Mouse (Mus musculus) kidney, embryonic 14.5 days (tissue): ENCODE measurements around the gene Hsd17b2. TPM values are rescaled to one million over a fixed set of nuclear protein-coding genes. Genes with fewer than 3 reads are reported as not detected.

Source experiments
- ATAC-seq: fragments of 200-750 bp; cut with Nextera tagmentation; 2 replicates; pipeline ENCODE4 v1.8.0; 2017; ENCODE audit warnings: moderate number of reproducible peaks, mild to moderate bottlenecking, moderate TSS enrichment, moderate library complexity; ENCODE audit not compliant: low FRiP score, low TSS enrichment
- H3K27ac ChIP-seq: fragments of 300-500 bp; sonication (generic); 2 replicates; pipeline ENCODE4 v1.5.1; 2014; ENCODE audit warnings: low read depth, mild to moderate bottlenecking, low read length, moderate library complexity, mixed read lengths
- H3K27me3 ChIP-seq: fragments of 300-500 bp; sonication (generic); 2 replicates; pipeline ENCODE4 v1.6.1; 2014; ENCODE audit warnings: mild to moderate bottlenecking, low read length; ENCODE audit not compliant: control insufficient read depth, insufficient read depth
- H3K36me3 ChIP-seq: fragments of 300-500 bp; sonication (generic); 2 replicates; pipeline ENCODE4 v1.6.1; 2014; ENCODE audit warnings: low read length, mixed read lengths; ENCODE audit not compliant: control insufficient read depth, insufficient read depth
- H3K4me1 ChIP-seq: fragments of 300-500 bp; sonication (generic); 2 replicates; pipeline ENCODE4 v1.6.1; 2014; ENCODE audit warnings: low read length, mixed read lengths; ENCODE audit not compliant: control insufficient read depth, insufficient read depth
- H3K4me2 ChIP-seq: fragments of 300-500 bp; sonication (generic); replicated peaks from 2 replicates; pipeline ENCODE4 v1.6.1; 2014; ENCODE audit warnings: low read depth, mild to moderate bottlenecking, low read length
- H3K4me3 ChIP-seq: fragments of 300-500 bp; sonication (generic); 2 replicates; pipeline ENCODE4 v1.5.1; 2014; ENCODE audit warnings: mild to moderate bottlenecking, low read length
- H3K9ac ChIP-seq: fragments of 300-500 bp; sonication (generic); 2 replicates; pipeline ENCODE4 v1.6.1; 2014; ENCODE audit warnings: low read depth, mild to moderate bottlenecking, low read length, moderate library complexity
- H3K9me3 ChIP-seq: fragments of 300-500 bp; sonication (generic); 2 replicates; pipeline ENCODE4 v1.6.1; 2016; ENCODE audit warnings: low read length; ENCODE audit not compliant: control insufficient read depth
- WGBS: fragments of 180-500 bp; shearing (Covaris S2); extraction: QIAGEN DNeasy Blood & Tissue Kit; methylation state at CpG from one replicate; pipeline ENCODE4 v1.1.7; 2014; 5-methylcytosine and 5-hydroxymethylcytosine counted together
- polyA plus RNA-seq: library from polyadenylated mRNA; unstranded; fragments of >200 nt; fragmentation: Nextera tagmentation; extraction: Ambion mirVana; gene quantifications from 2 replicates; pipeline ENCODE4 v1.2.1, GENCODE M21; 2014

The Hsd17b2 gene
- polyA plus RNA-seq, 1 experiment from 2014 or later = 0.34 TPM

- H3K27ac ChIP-seq = no peak overlapping the region
- H3K27me3 ChIP-seq = no peaks in the 10 kb centered on the region
- peaks cover 89% of the 10 kb centered on the region for H3K36me3 ChIP-seq
- ATAC-seq = no peak
- H3K9me3 ChIP-seq = no peaks in the 10 kb centered on the region; the same call in 1 of the 2 replicates
- H3K4me2 ChIP-seq = no peak overlapping the region
- no peak overlapping the region for H3K4me3 ChIP-seq
- 70% methylated on average over 19 of the region's 19 CpGs for WGBS
- no peaks in the 10 kb centered on the region for H3K4me1 ChIP-seq
- no peak overlapping the region for H3K9ac ChIP-seq
Observed at GRCm38 (mm10) chr8:117792616-117793144, 91.0 kb downstream of the Hsd17b2 start.

GRCm38 (mm10) chr8:117794581-117794980 lies 92.9 kb downstream of the Hsd17b2 start:
- ATAC-seq = no peak
- WGBS = 84% methylated on average over 10 of the region's 10 CpGs
- no peak overlapping the region for H3K4me2 ChIP-seq
- no peaks in the 10 kb centered on the region for H3K9me3 ChIP-seq
- H3K27ac ChIP-seq = no peak overlapping the region
- peaks cover 88% of the 10 kb centered on the region for H3K36me3 ChIP-seq
- no peaks in the 10 kb centered on the region for H3K27me3 ChIP-seq
- no peaks in the 10 kb centered on the region for H3K4me1 ChIP-seq
- no peak overlapping the region for H3K4me3 ChIP-seq
- H3K9ac ChIP-seq = no peak overlapping the region

- Histone ChIP-seq H3K4me2 (no peak overlapping the region), H3K9me3 (no peaks in the 10 kb centered on the region), H3K27me3 (no peaks in the 10 kb centered on the region), H3K4me3 (no peak overlapping the region), H3K4me1 (0 out of 2 replicates have a peak, but pooled peaks cover 7% of the 10 kb centered on the region), H3K27ac (no peak overlapping the region), H3K36me3 (peaks cover 71% of the 10 kb centered on the region), H3K9ac (no peak overlapping the region)
- 79% methylated on average over 15 of the region's 15 CpGs for WGBS
- ATAC-seq = no peak
Observed at GRCm38 (mm10) chr8:117796464-117796863, 94.8 kb downstream of the Hsd17b2 start.

- WGBS = 96% methylated on average over 2 of the region's 2 CpGs
- H3K4me1 ChIP-seq = 0 out of 2 replicates have a peak, but pooled peaks cover 7% of the 10 kb centered on the region
- H3K4me2 ChIP-seq = no peak overlapping the region
- H3K27ac ChIP-seq = no peak overlapping the region
- H3K9me3 ChIP-seq = no peaks in the 10 kb centered on the region
- no peak overlapping the region for H3K9ac ChIP-seq
- no peak for ATAC-seq
- no peak overlapping the region for H3K4me3 ChIP-seq
- H3K27me3 ChIP-seq = no peaks in the 10 kb centered on the region
- H3K36me3 ChIP-seq = peaks cover 55% of the 10 kb centered on the region
Observed at GRCm38 (mm10) chr8:117798066-117798465, 96.4 kb downstream of the Hsd17b2 start.

GRCm38 (mm10) chr8:117801443-117802298 lies 100.0 kb downstream of the Hsd17b2 start, which contains the start of gene Mphosph6:
Gene Mphosph6, minus strand, starts transcription at chr8:117801943.
- peak; percentile 97 for ATAC-seq
- H3K9me3 ChIP-seq = no peaks in the 10 kb centered on the region
- H3K4me1 ChIP-seq = 0 out of 2 replicates have a peak, but pooled peaks cover 7% of the 10 kb centered on the region
- H3K36me3 ChIP-seq = peaks cover 21% of the 10 kb centered on the region
- peak within 1 kb of the TSS; percentile 84 for H3K4me3 ChIP-seq
- peak within 1 kb of the TSS; percentile 91 for H3K9ac ChIP-seq
- no peaks in the 10 kb centered on the region for H3K27me3 ChIP-seq
- peak within 1 kb of the TSS; percentile 88 for H3K27ac ChIP-seq
- under 1% methylated on average over 62 of the region's 65 CpGs for WGBS
- peak within 1 kb of the TSS; percentile 63 for H3K4me2 ChIP-seq

GRCm38 (mm10) chr8:117802299-117802689 lies 100.6 kb downstream of the Hsd17b2 start:
- H3K4me1 ChIP-seq = 0 out of 2 replicates have a peak, but pooled peaks cover 7% of the 10 kb centered on the region
- peak overlapping the region; percentile 63 for H3K4me2 ChIP-seq
- H3K4me3 ChIP-seq = peak overlapping the region; percentile 84
- peak overlapping the region; percentile 80 for H3K27ac ChIP-seq
- H3K36me3 ChIP-seq = peaks cover 15% of the 10 kb centered on the region
- ATAC-seq = peak; percentile 63
- 4% methylated on average over 11 of the region's 11 CpGs for WGBS
- peak overlapping the region; percentile 51 for H3K9ac ChIP-seq
- H3K27me3 ChIP-seq = no peaks in the 10 kb centered on the region
- no peaks in the 10 kb centered on the region for H3K9me3 ChIP-seq

GRCm38 (mm10) chr8:117805419-117805818 lies 103.7 kb downstream of the Hsd17b2 start:
- 48% methylated on average over 5 of the region's 5 CpGs for WGBS
- no peak for ATAC-seq

More at GRCm38 (mm10) chr8:117805419-117805818, 103.7 kb downstream of the Hsd17b2 start:
- no peaks in the 10 kb centered on the region for H3K36me3 ChIP-seq
- no peak overlapping the region for H3K9ac ChIP-seq
- 0 out of 2 replicates have a peak, but pooled peaks cover 3% of the 10 kb centered on the region for H3K4me1 ChIP-seq
- no peak overlapping the region for H3K4me3 ChIP-seq
- no peak overlapping the region for H3K27ac ChIP-seq
- no peaks in the 10 kb centered on the region for H3K9me3 ChIP-seq
- H3K27me3 ChIP-seq = no peaks in the 10 kb centered on the region
- no peak overlapping the region for H3K4me2 ChIP-seq
